Mouse (Mus musculus) erythroblast, embryonic 14.5 days (primary cell): ENCODE results near the gene Kcnab2.

ENCODE experiments used
- GATA1 ChIP-seq: IDR thresholded peaks from 2 replicates; pipeline ENCODE4 v1.6.1; 2012; ENCODE audit warnings: low read length, inconsistent platforms, mixed read lengths
- TAL1 ChIP-seq: IDR thresholded peaks from 3 replicates; pipeline ENCODE4 v1.6.1; 2012; ENCODE audit warnings: low read length, inconsistent platforms, mixed read lengths

GRCm38 (mm10) chr4:152365228-152365627, 112.4 kb downstream of the Kcnab2 start:
- no peak for TF ChIP-seq GATA1
- no peak for TF ChIP-seq TAL1
